Mouse (Mus musculus) embryonic fibroblast, embryonic 13.5 days (primary cell): Measurements from ENCODE around the gene Gsdme. TPM values are rescaled to one million over a fixed set of nuclear protein-coding genes. Genes with fewer than 3 reads are reported as not detected.

Source experiments
- H3K27ac ChIP-seq: 2 replicates; pipeline ENCODE4 v1.5.1; 2012; ENCODE audit warnings: low read length, control low read depth, inconsistent platforms; ENCODE audit not compliant: insufficient read depth
- H3K4me1 ChIP-seq: 2 replicates; pipeline ENCODE4 v1.6.1; 2011; ENCODE audit warnings: low read length; ENCODE audit not compliant: control insufficient read depth, insufficient read depth
- H3K4me3 ChIP-seq: 2 replicates; pipeline ENCODE4 v1.5.1; 2011; ENCODE audit warnings: mild to moderate bottlenecking, control low read depth, low read length; ENCODE audit not compliant: insufficient read depth
- CTCF ChIP-seq: IDR thresholded peaks from 2 replicates; pipeline ENCODE4 v1.5.1; 2011; ENCODE audit warnings: mild to moderate bottlenecking, control low read depth, low read length, moderate library complexity, borderline replicate concordance; ENCODE audit not compliant: insufficient read depth
- POLR2A ChIP-seq: IDR thresholded peaks from 2 replicates; pipeline ENCODE4 v1.6.1; 2011; ENCODE audit warnings: low read depth, mild to moderate bottlenecking, control low read depth, low read length, moderate library complexity
- polyA plus RNA-seq: library from polyadenylated mRNA; stranded (reverse); fragments of >200 nt; gene quantifications from 2 replicates; pipeline ENCODE4 v1.2.4, GENCODE M21; 2011; ENCODE audit warnings: low read depth; ENCODE audit not compliant: missing spikeins, insufficient read length

Gsdme gene
- 4.6 and 4.7 TPM in 2 replicates for polyA plus RNA-seq

- TF ChIP-seq POLR2A (no peak), CTCF (no peak)
- H3K4me1 ChIP-seq: no peaks in the 10 kb centered on the region; the same call in 1 of the 2 replicates
- H3K4me3 ChIP-seq: no peak within 1 kb of the TSS
- no peak within 1 kb of the TSS for H3K27ac ChIP-seq
Observed at GRCm38 (mm10) chr6:50263670-50264069, at the start of gene Gsdme. TSS of gene Gsdme (minus strand) at chr6:50263862.

DNA sequence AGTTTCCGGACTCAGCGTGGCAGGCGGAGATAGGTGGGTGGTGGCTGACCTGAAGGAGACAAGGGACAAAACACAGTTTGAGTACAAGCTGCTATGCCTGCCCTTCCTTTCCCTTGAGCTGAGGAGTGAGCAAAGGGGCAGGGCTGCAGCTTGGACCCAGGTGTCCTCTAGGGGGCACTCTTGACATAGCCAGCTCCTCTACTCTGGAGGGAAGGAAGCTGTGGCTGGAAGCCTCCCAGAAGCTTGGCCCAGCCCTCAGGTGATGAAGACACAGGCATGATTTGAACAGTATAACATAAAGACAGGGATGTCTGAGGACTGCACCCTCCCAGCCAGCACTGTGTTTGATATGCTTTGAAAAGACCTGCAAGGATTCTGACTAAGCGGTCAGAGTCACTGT, 49.0 kb upstream of the Gsdme start:
- Histone ChIP-seq H3K4me1 (no peaks in the 10 kb centered on the region), H3K4me3 (no peak overlapping the region), H3K27ac (no peak overlapping the region)
- TF ChIP-seq CTCF: peak; percentile 85
- no peak for TF ChIP-seq POLR2A

GRCm38 (mm10) chr6:50309019-50309418, 45.4 kb upstream of the Gsdme start:
- no peak overlapping the region for H3K27ac ChIP-seq
- TF ChIP-seq POLR2A: no peak
- no peak for TF ChIP-seq CTCF
- H3K4me3 ChIP-seq: no peak overlapping the region
- H3K4me1 ChIP-seq: no peaks in the 10 kb centered on the region

DNA sequence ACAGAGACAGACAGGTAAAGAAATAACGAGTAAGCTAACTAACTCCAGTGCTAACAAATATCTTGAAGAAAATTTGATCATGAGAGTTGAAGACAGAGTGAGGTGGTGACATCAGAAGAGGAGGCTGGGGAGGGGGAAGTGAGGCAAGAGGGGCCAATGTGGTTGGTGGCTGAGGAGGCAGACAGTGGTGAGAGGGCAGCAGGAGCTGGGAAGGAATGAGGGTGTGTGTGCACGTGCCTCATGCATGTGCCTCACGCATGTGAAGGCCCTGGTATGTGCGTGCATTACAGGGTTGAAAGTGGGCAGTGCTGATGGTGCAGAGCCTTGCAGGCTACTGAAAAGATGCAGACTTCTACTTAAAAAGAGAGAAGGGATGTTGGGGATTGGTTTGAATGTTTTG, 43.0 kb upstream of the Gsdme start:
- TF ChIP-seq POLR2A (no peak), CTCF (no peak)
- Histone ChIP-seq H3K4me3 (no peak overlapping the region), H3K4me1 (no peaks in the 10 kb centered on the region), H3K27ac (no peak overlapping the region)

DNA sequence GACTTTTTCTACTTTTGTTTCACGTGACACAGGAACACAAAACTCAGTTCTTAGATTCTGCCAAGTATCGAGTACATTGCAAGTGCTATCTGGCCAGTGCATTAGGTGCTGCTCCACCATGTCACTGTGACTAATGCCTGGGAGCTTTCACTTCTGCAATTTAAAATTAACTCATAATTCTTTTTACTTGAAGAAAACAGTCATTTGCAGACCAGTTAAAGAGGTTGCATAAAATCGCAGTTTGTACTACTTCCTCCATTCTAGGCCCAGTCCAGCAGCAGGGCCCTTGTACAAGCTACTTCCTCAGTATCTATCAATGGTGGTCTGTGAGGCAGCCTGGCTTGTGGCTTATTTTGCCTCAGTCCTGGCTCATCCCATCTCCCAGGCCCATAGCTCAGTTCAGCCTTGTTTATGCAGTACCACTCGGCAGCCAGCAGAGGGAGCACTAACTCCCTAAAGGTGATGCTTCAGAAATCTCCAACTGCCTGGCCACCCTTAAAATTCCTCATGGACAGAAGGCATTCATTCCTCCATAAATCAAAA, 41.4 kb upstream of the Gsdme start:
- H3K4me3 ChIP-seq: no peak overlapping the region
- TF ChIP-seq CTCF (peak; percentile 92; the same call in 1 of the 2 replicates), POLR2A (no peak)
- no peaks in the 10 kb centered on the region for H3K4me1 ChIP-seq
- no peak overlapping the region for H3K27ac ChIP-seq

GRCm38 (mm10) chr6:50301121-50301520, 37.5 kb upstream of the Gsdme start:
- TF ChIP-seq CTCF: no peak
- TF ChIP-seq POLR2A: no peak
- no peak overlapping the region for H3K27ac ChIP-seq
- no peak overlapping the region for H3K4me3 ChIP-seq
- no peaks in the 10 kb centered on the region for H3K4me1 ChIP-seq

GRCm38 (mm10) chr6:50300622-50301021, 37.0 kb upstream of the Gsdme start:
- no peaks in the 10 kb centered on the region for H3K4me1 ChIP-seq
- no peak overlapping the region for H3K27ac ChIP-seq
- no peak for TF ChIP-seq POLR2A
- no peak for TF ChIP-seq CTCF
- no peak overlapping the region for H3K4me3 ChIP-seq

GRCm38 (mm10) chr6:50299071-50299470, 35.4 kb upstream of the Gsdme start:
- Histone ChIP-seq H3K4me1 (no peaks in the 10 kb centered on the region), H3K4me3 (no peak overlapping the region), H3K27ac (no peak overlapping the region)
- no peak for TF ChIP-seq CTCF
- TF ChIP-seq POLR2A: no peak

DNA sequence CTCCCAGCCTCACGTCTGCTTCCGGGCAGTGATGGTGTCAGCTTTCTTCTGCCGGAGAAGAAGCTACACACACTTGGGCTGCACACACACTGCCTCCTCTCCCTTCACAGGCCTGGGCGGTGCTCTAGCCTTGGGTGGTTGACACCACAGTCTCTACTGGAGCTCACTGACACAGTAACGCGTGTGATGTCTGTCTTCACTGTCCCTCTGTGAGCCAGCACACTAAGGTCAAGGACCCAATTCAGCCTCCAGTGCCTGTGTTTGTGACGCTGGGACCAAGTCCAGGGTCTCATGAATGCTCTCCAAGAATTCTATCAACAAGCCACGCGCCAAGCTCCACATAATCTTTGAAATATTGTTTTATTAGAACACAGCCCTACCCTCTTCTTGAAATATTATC, 34.0 kb upstream of the Gsdme start:
- H3K27ac ChIP-seq: no peak overlapping the region
- TF ChIP-seq POLR2A (no peak), CTCF (no peak)
- no peak overlapping the region for H3K4me3 ChIP-seq
- no peaks in the 10 kb centered on the region for H3K4me1 ChIP-seq

- Histone ChIP-seq H3K27ac (no peak overlapping the region), H3K4me3 (no peak overlapping the region), H3K4me1 (no peaks in the 10 kb centered on the region)
- TF ChIP-seq CTCF (no peak), POLR2A (no peak)
Observed at GRCm38 (mm10) chr6:50295136-50295535, 31.5 kb upstream of the Gsdme start.

DNA sequence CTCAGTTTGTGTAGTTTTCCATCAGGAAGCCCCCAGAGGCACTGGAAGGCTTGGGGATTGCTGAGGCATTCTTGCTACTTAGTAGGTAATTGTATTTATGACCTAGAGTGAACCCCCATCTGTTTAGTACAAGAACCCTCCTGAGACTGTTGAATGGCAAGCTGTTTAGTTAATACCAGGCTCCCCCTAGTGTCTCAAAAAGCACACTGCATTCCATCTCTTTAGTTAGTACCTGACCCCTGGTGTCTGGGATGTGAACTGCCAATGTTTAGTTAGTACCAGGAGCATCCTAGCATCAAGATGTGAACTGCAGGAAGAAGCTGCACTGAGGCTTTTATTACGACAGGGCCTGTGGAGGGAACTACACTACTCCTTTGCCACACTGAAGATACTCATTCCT, 30.5 kb upstream of the Gsdme start:
- Histone ChIP-seq H3K27ac (no peak overlapping the region), H3K4me1 (no peaks in the 10 kb centered on the region), H3K4me3 (no peak overlapping the region)
- 0 out of 2 replicates have a peak, but pooled peaks have one; percentile 11 for TF ChIP-seq CTCF
- TF ChIP-seq POLR2A: no peak
